Mouse (Mus musculus) brain, embryonic 14.5 days (tissue): ENCODE measurements around the gene Gm49661. TPM values are rescaled to one million over a fixed set of nuclear protein-coding genes. Genes with fewer than 3 reads are reported as not detected.

Experiments used
- DNase-seq: peaks from one replicate; pipeline ENCODE4 v3.0.0-alpha.2; 2011; ENCODE audit warnings: low read depth
- CTCF ChIP-seq: fragments of 200-500 bp; IDR thresholded peaks from 2 replicates; pipeline ENCODE4 v1.5.1; 2012; ENCODE audit warnings: inconsistent platforms, mild to moderate bottlenecking, moderate library complexity, borderline replicate concordance; ENCODE audit not compliant: insufficient read depth, insufficient read length; ENCODE audit errors: extremely low read depth
- POLR2A ChIP-seq: fragments of 200-500 bp; IDR thresholded peaks from 2 replicates; pipeline ENCODE4 v1.6.1; 2012; ENCODE audit warnings: mild to moderate bottlenecking, inconsistent platforms, borderline replicate concordance; ENCODE audit not compliant: poor library complexity, insufficient read depth, insufficient read length, severe bottlenecking; ENCODE audit errors: extremely low read depth
- polyA plus RNA-seq: library from polyadenylated mRNA; depleted of rRNA; stranded (reverse); fragments of >200 nt; gene quantifications from 2 replicates; pipeline ENCODE4 v1.2.3, GENCODE M21; 2012

Gm49661 gene
- polyA plus RNA-seq, 1 experiment = not detected

- no peak for DNase-seq
- TF ChIP-seq CTCF (no peak), POLR2A (no peak)
Measured at GRCm38 (mm10) chr8:84970135-84970790, 1.0 kb upstream of the Gm49661 start.

GRCm38 (mm10) chr8:84968650-84969049 lies 583 bp downstream of the Gm49661 start:
- TF ChIP-seq POLR2A (no peak), CTCF (no peak)
- DNase-seq = no peak

GRCm38 (mm10) chr8:84967532-84968304 lies 1.5 kb downstream of the Gm49661 start:
- no peak for DNase-seq

GRCm38 (mm10) chr8:84966603-84967002 lies 2.6 kb downstream of the Gm49661 start:
- TF ChIP-seq CTCF (no peak), POLR2A (no peak)
- no peak for DNase-seq

More at GRCm38 (mm10) chr8:84967532-84968304, 1.5 kb downstream of the Gm49661 start:
- no peak for TF ChIP-seq CTCF
- no peak for TF ChIP-seq POLR2A

GRCm38 (mm10) chr8:84965731-84966291 lies 3.4 kb downstream of the Gm49661 start:
- TF ChIP-seq POLR2A = no peak
- DNase-seq = peak; percentile 99

GRCm38 (mm10) chr8:84963952-84964351 lies 5.3 kb downstream of the Gm49661 start:
- no peak for TF ChIP-seq POLR2A
- no peak for TF ChIP-seq CTCF
- DNase-seq = no peak

- no peak for DNase-seq
Measured at GRCm38 (mm10) chr8:84959811-84960210, 9.4 kb downstream of the Gm49661 start.

GRCm38 (mm10) chr8:84956768-84957167 lies 12.5 kb downstream of the Gm49661 start:
- TF ChIP-seq CTCF (peak; percentile 83), POLR2A (no peak)
- DNase-seq = peak; percentile 89

More at GRCm38 (mm10) chr8:84959811-84960210, 9.4 kb downstream of the Gm49661 start:
- TF ChIP-seq CTCF = no peak
- TF ChIP-seq POLR2A = no peak

- TF ChIP-seq CTCF = no peak
- TF ChIP-seq POLR2A = no peak
- DNase-seq = no peak
Measured at GRCm38 (mm10) chr8:84952612-84953255, 16.5 kb downstream of the Gm49661 start.

- no peak for TF ChIP-seq POLR2A
- TF ChIP-seq CTCF = no peak
- DNase-seq = no peak
Measured at GRCm38 (mm10) chr8:84949753-84950152, 19.5 kb downstream of the Gm49661 start.

- DNase-seq = no peak
Measured at GRCm38 (mm10) chr8:84947241-84947545, 22.0 kb downstream of the Gm49661 start.

GRCm38 (mm10) chr8:84946528-84947240 lies 22.5 kb downstream of the Gm49661 start, which contains the start of gene Rtbdn:
TSS of gene Rtbdn (plus strand) at chr8:84946991.
- peak; percentile 47 for DNase-seq
- TF ChIP-seq CTCF = peak; percentile 41
- TF ChIP-seq POLR2A = no peak

More at GRCm38 (mm10) chr8:84947241-84947545, 22.0 kb downstream of the Gm49661 start:
- TF ChIP-seq POLR2A = no peak
- no peak; the same call in 1 of the 2 replicates for TF ChIP-seq CTCF
